Mouse (Mus musculus): ENCODE measurements at regions not wholly inside any gene's neighbourhood (a gene's known extent, or its start where the extent isn't known, plus 50 kb on each side); places are given as distances from the start of the nearest gene placed in this dataset.

GRCm38 (mm10) chr15:51633068-51633467 lies 2251.6 kb upstream of the Gm7489 start:
- TF ChIP-seq CTCF (IDR thresholded peaks at IDR 0.05; ENCODE audit: control insufficient read depth, insufficient read depth, low read length) = no peak
- TF ChIP-seq POLR2A (IDR thresholded peaks at IDR 0.05; ENCODE audit: borderline replicate concordance, control insufficient read depth, low read depth, low read length) = no peak

All from bone marrow, adult 2 months (tissue).